Mouse (Mus musculus) kidney, adult 2 months (tissue): ENCODE measurements around the gene Tjap1. TPM values are rescaled to one million over a fixed set of nuclear protein-coding genes. Genes with fewer than 3 reads are reported as not detected.

Experiments used
- DNase-seq: peaks from one replicate; pipeline ENCODE4 v3.0.0; 2021
- H3K27ac ChIP-seq: fragments of 200-500 bp; 2 replicates; pipeline ENCODE4 v1.5.1; 2012; ENCODE audit warnings: low read depth, low read length, control low read depth, inconsistent platforms; ENCODE audit not compliant: insufficient read depth
- H3K27me3 ChIP-seq: fragments of 200-500 bp; replicated peaks from 2 replicates; pipeline ENCODE4 v1.6.1; 2012; ENCODE audit warnings: mild to moderate bottlenecking, moderate library complexity, low read length, inconsistent platforms; ENCODE audit not compliant: control insufficient read depth, insufficient read depth
- H3K36me3 ChIP-seq: fragments of 200-500 bp; 2 replicates; pipeline ENCODE4 v1.6.1; 2012; ENCODE audit warnings: mild to moderate bottlenecking, moderate library complexity, low read length, inconsistent platforms; ENCODE audit not compliant: control insufficient read depth, insufficient read depth
- H3K4me1 ChIP-seq: fragments of 200-500 bp; 2 replicates; pipeline ENCODE4 v1.6.1; 2011; ENCODE audit warnings: low read length; ENCODE audit not compliant: control insufficient read depth, insufficient read depth
- H3K4me3 ChIP-seq: fragments of 200-500 bp; 2 replicates; pipeline ENCODE4 v1.5.1; 2011; ENCODE audit warnings: mild to moderate bottlenecking, low read depth, low read length, control low read depth; ENCODE audit not compliant: insufficient read depth
- CTCF ChIP-seq: fragments of 200-500 bp; conservative IDR thresholded peaks from 2 replicates; pipeline ENCODE4 v1.5.1; 2011; ENCODE audit warnings: low read depth, mild to moderate bottlenecking, control low read depth, low read length, moderate library complexity, mixed read lengths; ENCODE audit not compliant: insufficient read depth, insufficient read length
- POLR2A ChIP-seq: fragments of 200-500 bp; IDR thresholded peaks from one replicate; pipeline ENCODE4 v1.6.1; 2011; ENCODE audit warnings: low read depth, low read length, control low read depth
- WGBS: fragments of 180-500 bp; shearing (Covaris S2); methylation state at CpG from one replicate; pipeline ENCODE4 v1.1.7; 2018; 5-methylcytosine and 5-hydroxymethylcytosine counted together
- polyA plus RNA-seq: library from polyadenylated mRNA; depleted of rRNA; stranded (reverse); fragments of >200 nt; gene quantifications from 2 replicates; pipeline ENCODE4 v1.2.3, GENCODE M21; 2012

Gene Tjap1
- polyA plus RNA-seq, 1 experiment = 23.1 TPM

GRCm38 (mm10) chr17:46265918-46266618 lies 16.8 kb downstream of the Tjap1 start:
- no peak overlapping the region for H3K4me3 ChIP-seq
- H3K27me3 ChIP-seq = no peaks in the 10 kb centered on the region
- H3K36me3 ChIP-seq = no peaks in the 10 kb centered on the region; the same call in 1 of the 2 replicates

DNA sequence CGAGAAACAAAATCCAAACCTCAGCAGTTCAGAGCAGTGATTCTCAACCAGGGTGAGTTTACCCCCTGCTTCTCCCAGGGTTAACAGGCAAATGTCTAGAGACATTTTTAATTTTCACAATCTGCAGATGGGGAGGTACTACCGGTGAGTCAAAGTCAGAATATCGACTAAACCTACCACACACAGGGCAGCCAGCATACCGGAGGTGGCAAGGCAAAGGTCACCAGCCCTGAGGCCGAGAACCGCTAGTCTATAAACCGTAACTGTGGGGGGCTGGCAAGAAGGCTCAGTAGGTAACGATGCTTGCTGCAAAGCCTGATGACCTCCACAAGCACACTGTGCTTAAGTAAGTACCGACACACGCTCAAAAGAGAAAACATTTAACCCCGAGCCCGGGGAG lies 17.3 kb downstream of the Tjap1 start:
- DNase-seq = no peak
- 64% methylated on average over 12 of the region's 12 CpGs for WGBS
- Histone ChIP-seq H3K4me3 (no peak overlapping the region), H3K36me3 (no peaks in the 10 kb centered on the region; the same call in 1 of the 2 replicates), H3K27me3 (no peaks in the 10 kb centered on the region), H3K27ac (no peak overlapping the region), H3K4me1 (0 out of 2 replicates have a peak, but pooled peaks cover 6% of the 10 kb centered on the region)
- TF ChIP-seq CTCF = no peak
- TF ChIP-seq POLR2A = no peak

More at GRCm38 (mm10) chr17:46265918-46266618, 16.8 kb downstream of the Tjap1 start:
- WGBS = 20% methylated on average over 14 of the region's 14 CpGs
- Histone ChIP-seq H3K4me1 (0 out of 2 replicates have a peak, but pooled peaks cover 6% of the 10 kb centered on the region), H3K27ac (no peak overlapping the region)
- peak; percentile 83 for DNase-seq
- TF ChIP-seq POLR2A (no peak), CTCF (peak; percentile 86)

GRCm38 (mm10) chr17:46262201-46262694 lies 20.6 kb downstream of the Tjap1 start:
- no peaks in the 10 kb centered on the region; the same call in 1 of the 2 replicates for H3K36me3 ChIP-seq
- no peak for DNase-seq
- TF ChIP-seq CTCF = no peak
- TF ChIP-seq POLR2A = no peak
- no peak overlapping the region for H3K4me3 ChIP-seq
- no peaks in the 10 kb centered on the region for H3K27me3 ChIP-seq
- no peak overlapping the region for H3K27ac ChIP-seq
- WGBS = 83% methylated on average over 5 of the region's 5 CpGs
- H3K4me1 ChIP-seq = 0 out of 2 replicates have a peak, but pooled peaks cover 3% of the 10 kb centered on the region

GRCm38 (mm10) chr17:46259675-46260074 lies 23.2 kb downstream of the Tjap1 start:
- 87% methylated on average over 17 of the region's 17 CpGs for WGBS
- no peaks in the 10 kb centered on the region for H3K27me3 ChIP-seq
- H3K27ac ChIP-seq = no peak overlapping the region
- H3K4me3 ChIP-seq = no peak overlapping the region
- no peaks in the 10 kb centered on the region; the same call in 1 of the 2 replicates for H3K36me3 ChIP-seq
- H3K4me1 ChIP-seq = no peaks in the 10 kb centered on the region
- DNase-seq = no peak
- TF ChIP-seq CTCF = no peak
- no peak for TF ChIP-seq POLR2A

DNA sequence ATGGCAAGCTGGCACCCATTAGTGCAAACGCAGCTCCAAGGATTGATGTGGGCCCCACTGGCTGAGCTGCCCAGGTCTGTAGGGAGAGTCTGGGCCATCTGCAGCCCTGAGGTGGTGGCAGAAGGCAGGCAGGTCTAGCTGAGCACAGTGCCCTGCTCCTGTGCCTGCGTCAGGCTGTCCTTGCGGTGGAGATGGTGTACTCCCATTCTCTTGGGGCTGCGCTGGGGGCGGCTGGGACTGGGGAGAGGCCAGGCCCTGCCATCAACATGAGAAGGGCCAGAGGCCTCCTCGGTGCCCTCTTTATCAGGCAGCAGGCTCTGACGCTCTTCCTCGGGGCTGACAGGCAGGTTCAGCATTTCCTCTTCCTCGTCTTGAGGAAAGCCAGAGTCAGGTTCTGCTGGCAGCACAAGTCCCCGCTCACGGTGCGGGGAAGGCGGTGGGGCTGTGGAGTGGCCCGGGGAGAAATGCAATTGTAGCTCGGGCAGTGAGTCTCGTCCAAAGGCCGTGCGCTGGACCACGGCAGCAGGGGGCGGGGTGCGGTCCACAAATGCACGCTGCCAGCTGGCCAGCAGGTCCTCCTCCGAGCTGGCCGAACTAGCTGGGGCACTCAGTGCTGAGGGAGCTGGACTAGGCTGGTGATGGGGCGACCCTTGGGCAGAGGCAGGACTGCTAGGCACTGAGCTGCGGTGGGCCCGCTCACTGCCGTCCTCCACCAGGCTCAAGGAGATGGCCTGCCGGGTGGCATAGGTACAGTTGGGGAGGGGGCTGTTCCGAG lies 24.4 kb downstream of the Tjap1 start:
- TF ChIP-seq POLR2A (no peak), CTCF (no peak)
- Histone ChIP-seq H3K27me3 (no peaks in the 10 kb centered on the region), H3K36me3 (no peaks in the 10 kb centered on the region), H3K4me1 (peaks cover 1% of the 10 kb centered on the region; the same call in 1 of the 2 replicates), H3K4me3 (no peak overlapping the region), H3K27ac (no peak overlapping the region)
- DNase-seq = peak; percentile 58
- WGBS = 69% methylated on average over 30 of the region's 30 CpGs

GRCm38 (mm10) chr17:46255147-46255546 lies 27.7 kb downstream of the Tjap1 start:
- no peak for DNase-seq
- Histone ChIP-seq H3K27ac (no peak overlapping the region), H3K36me3 (no peaks in the 10 kb centered on the region), H3K4me1 (peaks cover 3% of the 10 kb centered on the region; the same call in 1 of the 2 replicates), H3K27me3 (no peaks in the 10 kb centered on the region), H3K4me3 (no peak overlapping the region)
- no peak for TF ChIP-seq CTCF
- TF ChIP-seq POLR2A = no peak
- WGBS = 27% methylated on average over 6 of the region's 6 CpGs

DNA sequence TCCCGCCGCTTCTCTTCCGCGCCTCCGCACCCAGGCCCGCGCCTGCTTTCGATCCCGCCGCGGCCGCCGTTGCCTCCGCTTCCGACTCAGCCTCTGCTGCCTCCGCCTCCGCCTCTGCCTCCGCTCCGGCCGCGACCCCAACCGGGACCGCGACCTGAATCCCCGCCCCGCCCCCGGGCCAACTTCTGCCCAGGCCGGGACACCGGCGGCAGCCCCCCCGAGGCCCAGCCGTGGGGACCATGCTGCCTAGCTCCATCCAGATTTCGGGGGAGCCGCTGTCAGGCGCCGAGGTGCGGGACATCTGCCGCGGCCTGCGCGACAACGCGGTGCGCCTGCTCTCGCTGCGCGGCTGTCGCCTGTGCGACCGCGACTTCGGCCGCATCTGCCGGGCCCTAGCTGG lies 28.7 kb downstream of the Tjap1 start:
- WGBS = under 1% methylated on average over 53 of the region's 54 CpGs
- Histone ChIP-seq H3K27me3 (no peaks in the 10 kb centered on the region), H3K4me3 (peak overlapping the region; percentile 15), H3K4me1 (peaks cover 3% of the 10 kb centered on the region; the same call in 1 of the 2 replicates), H3K36me3 (no peaks in the 10 kb centered on the region), H3K27ac (no peak overlapping the region)
- DNase-seq = no peak
- no peak for TF ChIP-seq CTCF
- TF ChIP-seq POLR2A = no peak
